Mouse (Mus musculus): ENCODE measurements around the gene Zeb2.

Gene Zeb2

DNA sequence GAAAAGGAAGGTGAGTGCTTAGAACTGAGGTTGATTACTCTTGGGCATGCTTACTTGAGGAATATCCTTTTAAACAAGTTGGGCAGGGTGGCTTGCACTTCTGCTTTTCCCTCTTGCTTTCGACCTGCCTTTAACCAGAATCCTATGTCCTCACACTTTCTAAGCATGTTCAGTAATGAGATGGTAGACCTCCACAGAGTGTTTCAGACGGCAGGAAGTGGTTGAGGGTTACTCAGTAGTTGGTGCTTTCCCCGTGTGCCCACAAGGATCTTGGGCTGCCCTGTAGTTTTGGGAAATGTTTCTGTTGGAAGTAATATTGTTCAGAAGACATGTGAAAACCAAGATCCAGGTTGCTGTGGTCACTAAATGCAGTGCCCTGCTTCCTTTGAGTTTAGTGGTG lies 135.5 kb downstream of the Zeb2 start:
- no peak for DNase-seq (ENCODE audit: low spot score)

DNA sequence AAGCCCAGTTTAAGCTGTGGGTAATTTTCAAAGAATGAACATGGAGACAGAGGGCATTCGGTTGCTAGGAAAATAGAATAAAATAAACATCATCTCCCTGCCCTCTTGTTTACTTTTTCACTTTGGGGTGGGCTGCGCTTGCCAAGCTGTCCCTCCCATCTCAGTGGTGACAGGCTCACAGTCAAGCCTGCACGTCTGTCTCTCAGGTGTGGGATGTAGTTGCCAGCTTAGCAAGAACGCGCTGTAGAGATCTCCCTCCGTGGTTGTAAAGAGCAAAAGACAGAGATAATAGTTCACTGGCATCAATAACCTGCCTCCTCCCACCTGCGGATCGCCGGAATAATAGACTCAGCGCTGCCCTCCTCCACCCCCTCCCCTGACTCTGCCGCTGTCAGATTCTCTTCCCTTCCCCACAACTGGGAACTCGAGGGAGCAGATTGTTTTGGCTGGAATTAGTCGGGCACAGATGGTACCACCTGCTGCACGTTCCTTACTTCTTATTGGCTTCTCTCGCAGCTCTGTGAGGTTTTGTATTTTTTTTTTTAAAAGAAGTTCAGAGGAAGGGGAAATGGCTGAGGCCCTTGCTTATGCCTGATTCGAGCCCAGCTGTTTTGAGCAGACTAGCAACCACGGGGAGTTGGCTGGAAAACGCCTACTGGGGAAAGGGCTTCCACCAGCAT lies 138.0 kb downstream of the Zeb2 start:
- peak; percentile 52 for DNase-seq (ENCODE audit: low spot score)

DNA sequence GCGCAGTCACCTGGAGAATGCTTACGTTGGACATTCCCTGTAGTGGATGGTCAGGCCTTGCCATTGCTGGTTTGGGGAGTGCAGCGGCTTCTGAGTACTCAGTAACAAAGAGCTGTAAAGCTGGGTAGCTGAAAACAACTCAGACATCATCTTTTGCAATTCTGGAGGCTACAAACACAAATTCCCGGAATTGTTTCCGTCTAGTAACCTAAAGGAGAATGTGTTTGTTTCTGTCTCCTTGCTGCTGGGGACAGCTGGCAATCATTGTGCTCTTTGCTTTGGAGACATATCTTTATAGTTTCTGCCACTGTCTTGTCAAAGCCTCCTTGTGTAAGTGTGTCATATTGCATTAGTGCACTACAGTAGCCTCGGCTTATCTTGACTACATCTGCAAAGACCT lies 139.2 kb downstream of the Zeb2 start:
- no peak for DNase-seq (ENCODE audit: low spot score)

GRCm38 (mm10) chr2:44977556-44977955 lies 139.6 kb downstream of the Zeb2 start:
- DNase-seq (ENCODE audit: low spot score) = no peak

- no peak for DNase-seq (ENCODE audit: low spot score)
Measured at GRCm38 (mm10) chr2:44977051-44977450, 140.1 kb downstream of the Zeb2 start.

GRCm38 (mm10) chr2:44976484-44976883 lies 140.7 kb downstream of the Zeb2 start:
- no peak for DNase-seq (ENCODE audit: low spot score)

GRCm38 (mm10) chr2:44973828-44974227 lies 143.4 kb downstream of the Zeb2 start:
- DNase-seq (ENCODE audit: low spot score) = no peak

- DNase-seq (ENCODE audit: low spot score) = no peak
Measured at GRCm38 (mm10) chr2:44970087-44970646, 147.0 kb downstream of the Zeb2 start.

- no peak for DNase-seq (ENCODE audit: low spot score)
Measured at GRCm38 (mm10) chr2:44969640-44970039, 147.6 kb downstream of the Zeb2 start.

- DNase-seq (ENCODE audit: low spot score) = no peak
Measured at GRCm38 (mm10) chr2:44969226-44969625, 148.0 kb downstream of the Zeb2 start.

DNA sequence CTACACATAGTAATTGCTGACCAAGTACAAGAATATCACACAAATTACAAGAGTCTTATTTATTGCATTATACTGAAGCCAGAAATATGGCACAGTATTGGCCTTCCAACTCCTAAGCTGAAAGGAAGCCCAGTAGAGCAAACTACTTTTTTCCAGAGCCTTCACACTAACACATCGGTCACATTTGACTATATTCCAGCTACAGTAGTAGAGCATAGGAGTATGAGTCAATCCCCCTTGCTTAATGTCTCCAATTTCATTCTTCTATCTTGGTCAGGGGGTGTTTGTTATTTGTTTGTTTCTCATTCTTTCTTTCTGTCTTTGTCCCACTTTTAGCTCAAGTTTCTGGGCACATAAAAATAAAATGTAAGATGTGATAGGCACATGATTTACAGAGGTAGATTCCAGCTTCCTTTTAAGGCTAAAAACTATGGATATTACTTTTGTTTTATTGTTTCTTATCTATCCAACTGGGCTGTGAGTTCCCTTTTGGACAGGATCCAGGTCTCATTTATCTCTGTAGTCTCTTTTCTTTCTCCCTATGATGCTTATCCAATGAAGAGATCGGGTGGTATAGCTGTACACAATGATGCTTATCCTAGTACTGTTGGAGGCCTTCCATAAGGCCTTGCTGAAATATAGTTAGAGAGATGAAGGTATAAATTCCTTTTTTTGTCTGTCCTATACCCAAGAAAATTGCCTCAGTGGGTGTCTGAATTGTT lies 151.2 kb downstream of the Zeb2 start:
- no peak for DNase-seq (ENCODE audit: low spot score)

DNA sequence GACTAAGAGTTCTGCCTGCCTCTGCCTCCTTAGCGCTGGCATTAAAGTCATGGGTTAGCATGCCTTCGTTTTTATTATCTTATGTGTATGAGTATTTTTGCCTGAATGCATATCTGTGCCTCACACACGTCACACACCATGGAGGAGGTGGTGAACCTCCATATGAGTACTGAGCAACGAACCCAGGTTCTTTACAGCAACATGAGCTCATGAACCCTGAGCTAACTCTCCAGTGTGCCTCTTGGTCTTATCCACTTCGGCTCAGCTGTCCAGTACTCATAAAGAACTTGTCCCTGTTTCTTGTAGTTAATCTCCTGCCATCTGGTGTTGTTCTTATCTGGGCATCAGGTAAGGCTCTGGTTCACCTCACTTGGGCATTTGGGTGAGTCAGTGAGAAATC lies 154.6 kb downstream of the Zeb2 start:
- no peak for DNase-seq (ENCODE audit: low spot score)

- no peak for DNase-seq (ENCODE audit: low spot score)
Measured at GRCm38 (mm10) chr2:44961192-44961591, 156.0 kb downstream of the Zeb2 start.

DNA sequence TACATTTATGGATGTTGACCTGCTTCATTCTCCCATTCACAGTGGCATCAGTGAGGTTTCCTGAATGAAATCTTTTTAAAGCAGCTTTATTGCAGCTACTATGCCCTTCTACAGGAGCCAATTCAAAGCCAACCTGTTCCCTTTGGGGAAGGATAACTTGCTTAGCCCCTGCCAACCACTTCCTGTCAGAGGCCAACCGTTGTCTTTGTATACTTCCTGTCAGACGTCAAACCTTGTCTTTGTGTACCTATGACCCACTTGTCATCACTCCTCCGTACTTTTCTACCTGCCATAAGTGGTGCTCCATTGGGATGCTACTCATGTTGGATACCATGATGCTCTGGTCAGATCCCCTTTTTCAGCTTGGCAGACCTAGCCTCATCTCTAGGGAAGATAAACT lies 156.6 kb downstream of the Zeb2 start:
- DNase-seq (ENCODE audit: low spot score) = no peak

DNA sequence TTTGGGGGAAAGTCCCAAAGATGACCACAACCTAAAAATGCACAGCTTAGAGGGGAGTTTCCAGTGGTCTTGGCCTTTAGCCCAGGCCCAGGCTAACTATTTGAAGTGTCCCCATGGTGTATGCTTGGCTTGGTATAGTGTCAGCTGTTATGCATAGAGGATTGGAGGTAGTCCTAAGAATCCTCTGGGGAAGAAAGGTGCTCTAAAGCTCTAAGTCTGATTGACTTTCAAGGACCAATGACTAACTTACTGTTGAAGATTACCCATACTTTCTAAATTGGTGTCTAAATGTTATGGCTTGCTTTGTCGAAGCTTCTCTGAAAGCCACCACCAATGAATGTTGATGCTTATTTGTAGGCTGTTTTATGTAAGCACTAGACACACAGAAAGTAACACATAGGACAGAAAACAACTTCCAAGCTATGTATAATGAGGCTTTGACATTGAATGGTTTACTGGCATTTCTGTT lies 159.8 kb downstream of the Zeb2 start:
- DNase-seq (ENCODE audit: low spot score) = no peak

DNA sequence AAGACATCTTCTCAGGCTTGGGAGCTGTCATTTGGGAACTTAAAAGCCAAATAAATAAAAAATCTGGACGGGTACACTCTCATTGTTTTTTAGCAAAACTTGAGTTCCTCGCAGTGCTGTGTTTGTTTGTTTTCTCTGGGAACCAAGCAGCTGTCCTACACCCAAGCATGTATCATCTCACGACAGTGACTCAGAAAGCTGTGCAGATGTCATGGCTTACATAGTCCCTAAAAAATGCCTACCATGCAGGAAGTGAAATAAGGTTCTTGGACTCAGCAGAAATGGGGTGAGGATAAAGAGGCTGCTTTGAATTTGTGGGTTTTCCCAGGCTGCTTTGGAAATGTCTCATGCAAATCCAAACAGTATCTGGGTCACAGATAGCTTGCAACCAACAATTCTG lies 161.0 kb downstream of the Zeb2 start:
- no peak for DNase-seq (ENCODE audit: low spot score)

DNA sequence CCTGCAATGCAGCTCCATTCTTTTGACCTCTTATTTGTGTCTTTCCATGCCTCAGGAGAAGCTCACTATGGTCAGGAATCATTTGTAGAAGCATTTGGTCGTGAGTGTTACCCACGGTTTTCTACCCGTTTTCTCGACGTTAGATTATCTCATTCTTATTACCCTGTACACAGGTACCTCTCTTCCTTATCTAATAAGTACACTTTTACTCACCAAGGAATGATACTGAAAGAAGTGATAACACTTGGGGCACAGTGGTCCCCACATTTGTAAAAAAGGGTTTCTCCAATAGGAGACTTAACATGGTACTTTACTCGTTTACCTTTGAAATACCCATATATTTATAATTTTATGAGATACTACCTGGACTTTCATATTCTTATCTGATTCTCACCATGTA lies 161.7 kb downstream of the Zeb2 start:
- DNase-seq (ENCODE audit: low spot score) = no peak

DNA sequence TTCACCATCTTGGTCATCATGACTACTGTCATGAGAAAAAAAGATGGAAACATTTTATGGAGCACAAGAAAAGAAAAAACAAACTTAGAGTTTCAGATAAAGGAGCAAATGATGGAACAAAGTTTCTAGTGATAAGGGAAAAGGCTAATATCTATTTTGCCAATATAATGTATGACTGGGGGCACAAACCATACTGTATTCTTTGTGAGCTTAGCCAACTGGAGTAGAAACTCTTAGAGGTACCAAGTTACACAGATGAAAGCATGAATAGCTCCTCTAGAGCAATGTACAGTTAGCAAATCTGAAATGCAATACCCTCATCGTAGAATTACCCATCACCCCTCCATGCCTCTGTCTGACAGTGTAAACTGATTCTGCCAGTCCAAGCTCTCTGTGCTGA lies 163.0 kb downstream of the Zeb2 start:
- DNase-seq (ENCODE audit: low spot score) = no peak

- DNase-seq (ENCODE audit: low spot score) = no peak
Measured at GRCm38 (mm10) chr2:44952830-44953422, 164.3 kb downstream of the Zeb2 start.

- DNase-seq (ENCODE audit: low spot score) = no peak
Measured at GRCm38 (mm10) chr2:44951651-44952213, 165.5 kb downstream of the Zeb2 start.

DNA sequence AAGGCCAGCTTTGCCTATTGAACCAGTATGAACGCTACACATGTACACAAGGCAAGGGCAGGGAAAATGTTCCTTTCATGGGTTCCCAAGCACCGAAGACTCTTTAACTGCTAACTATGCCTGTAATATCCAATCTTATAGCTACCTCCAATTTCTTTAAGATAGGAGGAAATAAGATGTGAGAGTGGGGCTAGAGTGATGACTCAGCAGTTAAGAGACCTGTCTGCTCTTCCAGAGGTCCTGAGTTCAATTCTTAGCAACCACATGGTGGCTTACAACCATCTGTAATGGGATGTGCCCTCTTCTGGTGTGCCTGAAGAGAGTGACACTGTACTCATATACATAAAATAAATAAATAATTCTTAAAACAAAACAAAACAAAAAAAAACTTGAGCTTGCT lies 172.5 kb downstream of the Zeb2 start:
- no peak for DNase-seq (ENCODE audit: low spot score)
